Mouse (Mus musculus): ENCODE data around the gene Rapgef2.

Rapgef2 gene

DNA sequence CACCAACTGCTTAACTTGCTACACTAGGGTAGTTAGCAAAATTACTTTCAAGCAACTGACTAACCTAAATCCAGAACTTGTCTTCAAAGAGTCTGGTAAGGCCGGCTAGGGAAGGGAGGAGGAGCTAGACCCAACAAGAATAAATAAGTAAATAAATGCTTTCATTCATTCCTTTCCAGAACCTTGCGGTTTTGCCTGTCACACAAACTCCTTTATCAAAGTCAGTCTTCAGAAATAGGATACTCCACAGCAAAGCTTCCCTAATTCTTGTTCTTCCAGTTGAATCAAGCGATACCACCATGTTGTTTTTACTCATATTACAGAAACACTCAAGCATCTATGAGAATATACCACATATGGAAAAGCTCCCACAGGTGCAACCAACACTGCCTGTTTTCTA lies 2.3 kb downstream of the Rapgef2 start:
- DNase-seq (ENCODE audit: extremely low spot score, low read depth, low spot score), result no peak

DNA sequence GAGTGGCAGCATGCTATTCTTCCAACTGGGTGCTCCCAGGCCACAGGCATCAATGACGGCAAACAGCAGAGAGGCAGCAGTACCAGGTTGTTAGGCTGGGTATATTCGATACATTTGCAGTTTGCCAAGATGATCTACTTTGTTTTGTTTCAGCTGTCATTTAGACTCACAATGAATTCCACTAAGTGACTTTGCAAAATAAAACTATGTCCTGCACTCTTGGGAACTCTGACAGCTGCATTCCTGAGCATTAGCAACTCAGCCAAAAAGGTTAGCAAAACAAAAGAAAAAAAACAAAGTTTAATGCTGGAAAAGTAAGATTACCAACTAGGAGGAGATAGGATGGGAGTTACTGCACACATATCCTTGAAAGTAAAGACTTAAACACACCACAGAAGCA lies 3.3 kb downstream of the Rapgef2 start:
- no peak for DNase-seq (ENCODE audit: extremely low spot score, low read depth, low spot score)

DNA sequence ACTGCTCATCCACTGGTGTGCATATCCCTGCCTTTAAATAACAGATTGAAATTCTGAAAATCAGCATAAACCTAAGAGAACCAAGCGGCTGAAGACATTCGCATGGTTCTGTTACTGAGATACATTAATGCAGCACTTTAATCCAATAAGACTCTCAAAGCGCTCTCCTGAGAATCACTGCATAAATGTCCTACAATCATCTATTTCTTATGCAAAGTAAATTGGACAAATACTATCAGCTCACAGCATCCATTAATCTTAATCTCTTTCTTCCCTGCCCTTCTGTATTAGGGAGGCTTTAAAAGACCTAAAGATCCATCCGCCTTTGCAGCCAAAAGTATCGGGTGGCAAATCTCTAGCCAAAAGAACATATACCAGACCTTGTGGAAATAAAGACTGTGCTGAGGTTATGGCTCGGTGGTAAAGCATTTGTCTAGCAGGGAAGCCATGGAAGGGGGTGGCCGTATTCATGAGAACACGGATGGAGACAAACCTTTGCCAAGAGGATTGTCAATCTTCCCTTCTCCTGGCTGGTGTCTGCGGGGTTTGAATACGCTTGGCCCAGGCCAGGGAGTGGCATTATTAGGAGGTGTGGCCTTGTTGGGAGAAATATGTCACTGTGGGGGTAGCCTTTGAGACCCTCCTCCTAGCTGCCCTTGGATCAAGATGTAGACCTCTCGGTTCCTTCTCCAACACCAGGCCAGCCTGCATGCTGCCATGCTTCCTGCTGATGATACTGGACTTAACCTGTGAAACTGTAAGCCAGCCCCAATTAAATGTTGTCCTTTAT lies 10.3 kb downstream of the Rapgef2 start:
- DNase-seq (ENCODE audit: extremely low spot score, low read depth, low spot score), result no peak

DNA sequence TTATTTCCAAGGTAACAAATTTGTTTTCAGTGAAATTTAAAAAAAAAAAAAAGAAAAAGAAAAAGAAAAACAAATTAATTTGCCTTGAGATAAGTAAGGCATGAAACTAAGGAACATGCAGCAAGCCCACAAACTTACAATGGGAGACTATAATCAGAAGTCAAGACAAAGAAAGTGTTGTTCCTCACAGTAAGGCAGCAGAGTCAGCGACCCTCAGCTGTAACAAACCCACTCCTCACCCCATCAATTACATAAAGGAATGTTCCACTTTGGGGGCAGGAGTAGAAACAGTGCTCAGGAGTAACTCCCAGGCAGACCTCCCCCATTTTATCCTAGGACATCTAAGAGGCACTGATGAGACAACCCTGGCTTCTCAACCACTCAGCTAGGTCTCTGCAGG lies 13.0 kb downstream of the Rapgef2 start:
- no peak for DNase-seq (ENCODE audit: extremely low spot score, low read depth, low spot score)

DNA sequence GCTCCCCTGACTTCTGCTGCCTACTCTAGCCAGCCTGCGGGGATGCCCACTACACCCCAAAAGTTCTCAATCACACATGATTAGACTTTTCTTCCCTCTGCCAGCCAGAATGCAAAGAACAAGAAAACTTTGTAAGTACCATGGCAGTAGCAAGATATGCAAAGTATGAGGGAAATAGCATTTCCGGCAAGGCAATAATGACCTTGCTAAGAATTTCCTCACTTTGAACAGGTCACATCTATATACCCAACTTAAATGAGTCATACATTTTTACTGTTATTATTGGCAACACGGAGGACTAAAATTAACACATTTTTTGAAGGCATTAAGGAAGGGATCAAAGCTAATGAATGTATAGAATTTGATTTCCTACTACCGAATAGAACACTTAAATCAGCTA lies 13.4 kb downstream of the Rapgef2 start:
- no peak for DNase-seq (ENCODE audit: extremely low spot score, low read depth, low spot score)

DNA sequence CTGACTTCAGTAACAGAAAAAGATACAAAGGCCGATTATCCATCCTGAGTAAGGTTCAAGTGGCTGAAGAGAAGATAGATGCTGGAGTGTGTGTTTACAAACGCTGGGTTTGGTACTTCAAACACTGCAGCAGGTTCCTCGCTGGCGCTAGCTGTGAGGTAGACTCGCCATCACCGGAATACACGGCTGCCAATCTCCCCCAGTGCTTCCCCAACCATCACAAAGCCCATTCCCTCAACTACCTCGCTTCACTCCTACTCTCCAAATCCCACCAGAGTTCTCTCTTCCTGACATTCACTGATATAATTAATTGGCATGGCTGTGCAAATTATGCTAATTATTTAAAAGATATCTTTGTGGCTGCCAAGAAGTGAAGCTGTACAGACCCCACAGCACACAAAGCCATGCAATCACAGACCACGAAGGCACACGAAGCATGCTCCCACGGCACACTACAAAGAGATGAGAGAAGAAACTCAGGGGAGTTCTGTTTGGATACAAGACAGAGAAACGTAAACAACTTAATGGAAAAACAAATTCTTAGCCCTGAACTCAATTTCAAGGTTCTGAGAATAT lies 15.2 kb downstream of the Rapgef2 start:
- no peak for DNase-seq (ENCODE audit: extremely low spot score, low read depth, low spot score)

DNA sequence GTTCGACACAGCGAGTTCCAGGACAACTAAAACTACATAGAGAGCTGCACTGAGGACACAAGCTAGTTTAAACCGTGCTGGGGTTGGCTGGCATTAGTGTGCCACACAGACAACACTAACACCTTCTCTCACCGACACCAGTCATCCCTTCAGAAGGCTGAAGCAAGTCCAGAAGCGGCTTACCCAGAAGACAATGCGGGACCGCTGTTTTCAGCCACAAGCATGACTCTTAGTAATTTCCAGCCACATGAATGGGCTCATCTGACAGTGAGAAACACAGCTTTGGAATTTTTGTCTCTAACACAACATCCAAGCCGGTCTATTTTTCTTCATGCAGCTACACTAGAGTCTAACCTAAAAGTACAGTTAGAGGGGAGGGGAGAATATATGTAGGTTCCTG lies 16.4 kb downstream of the Rapgef2 start:
- no peak for DNase-seq (ENCODE audit: extremely low spot score, low read depth, low spot score)

DNA sequence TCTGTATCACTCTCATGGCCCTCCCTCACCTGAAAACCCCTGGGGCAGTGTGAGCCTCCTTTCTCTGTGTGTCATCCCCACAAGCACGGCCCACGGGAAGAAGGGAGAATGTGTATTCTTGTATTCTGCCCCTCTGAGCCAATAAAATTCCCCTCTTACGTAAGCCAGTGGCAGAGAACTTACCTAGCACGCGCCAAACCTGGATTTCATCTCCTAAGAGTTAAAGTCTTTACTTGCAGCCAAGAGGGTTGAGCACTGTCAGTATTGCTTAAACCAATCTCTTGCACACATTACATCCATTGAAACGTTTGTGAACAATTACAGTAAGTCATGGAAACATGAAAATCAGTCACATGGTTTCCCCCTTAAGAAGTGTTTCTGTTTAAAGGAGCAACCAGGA lies 19.3 kb downstream of the Rapgef2 start:
- DNase-seq (ENCODE audit: extremely low spot score, low read depth, low spot score), result no peak

DNA sequence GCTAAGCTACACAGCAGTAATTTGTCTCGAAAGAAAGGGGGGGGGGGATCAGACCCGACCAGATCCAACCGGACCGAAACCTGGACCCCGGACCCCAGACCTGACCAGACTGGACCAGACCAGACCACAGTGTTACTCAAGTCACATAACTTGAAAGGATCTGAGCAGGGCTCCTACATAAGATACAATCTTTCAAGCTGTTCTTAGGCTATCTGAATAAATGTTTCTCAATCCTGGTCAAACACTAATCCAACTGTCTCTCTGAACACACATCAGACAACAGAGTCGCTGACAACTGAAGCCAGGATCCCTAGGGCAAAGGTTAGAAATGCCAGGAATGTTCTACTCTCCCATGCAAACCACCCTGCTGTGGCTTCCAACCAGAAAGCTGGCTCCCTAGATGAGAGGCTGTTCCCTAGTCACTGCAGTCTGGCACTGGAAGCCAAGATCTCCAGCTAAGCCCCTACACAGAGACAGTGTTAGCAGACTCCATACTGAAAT lies 24.5 kb downstream of the Rapgef2 start:
- no peak for DNase-seq (ENCODE audit: extremely low spot score, low read depth, low spot score)

DNA sequence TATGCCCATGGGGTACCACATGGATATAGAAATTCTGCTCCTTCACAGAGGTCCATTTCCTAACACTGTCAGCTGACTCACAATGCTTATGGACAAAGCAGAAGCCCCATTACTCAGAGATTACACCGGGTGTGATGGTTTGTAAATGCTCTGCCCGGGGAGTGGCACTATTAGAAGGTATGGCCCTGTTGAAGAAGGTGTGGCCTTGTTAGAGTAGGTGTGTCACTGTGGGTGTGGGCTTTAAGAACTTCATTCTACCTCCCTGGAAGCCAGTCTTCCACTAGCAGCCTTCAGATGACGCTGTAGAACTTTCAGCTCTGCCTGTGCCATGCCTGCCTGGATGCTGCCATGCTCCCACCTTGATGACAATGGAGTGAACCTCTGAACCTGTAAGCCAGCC lies 32.3 kb downstream of the Rapgef2 start:
- no peak for DNase-seq (ENCODE audit: extremely low spot score, low read depth, low spot score)

DNA sequence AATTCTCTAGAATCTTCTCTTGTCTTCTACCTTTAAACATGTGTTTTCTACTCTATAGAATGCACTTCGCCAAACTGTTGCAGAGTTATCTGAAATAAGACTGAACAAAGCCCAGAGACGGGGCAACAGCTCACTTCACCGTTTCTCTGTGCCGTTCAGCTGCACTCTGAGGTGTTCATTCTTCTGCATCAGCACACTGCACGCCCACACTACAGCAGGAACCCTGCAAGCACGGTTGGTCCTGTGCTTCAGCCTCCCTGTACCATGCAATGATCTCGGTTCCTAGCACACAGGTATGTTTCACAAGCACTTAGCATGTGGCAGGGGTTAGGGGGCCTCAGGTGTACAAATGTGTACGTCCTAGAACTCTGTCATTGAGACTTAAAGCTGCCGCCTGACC lies 32.9 kb downstream of the Rapgef2 start:
- DNase-seq (ENCODE audit: extremely low spot score, low read depth, low spot score), result no peak

DNA sequence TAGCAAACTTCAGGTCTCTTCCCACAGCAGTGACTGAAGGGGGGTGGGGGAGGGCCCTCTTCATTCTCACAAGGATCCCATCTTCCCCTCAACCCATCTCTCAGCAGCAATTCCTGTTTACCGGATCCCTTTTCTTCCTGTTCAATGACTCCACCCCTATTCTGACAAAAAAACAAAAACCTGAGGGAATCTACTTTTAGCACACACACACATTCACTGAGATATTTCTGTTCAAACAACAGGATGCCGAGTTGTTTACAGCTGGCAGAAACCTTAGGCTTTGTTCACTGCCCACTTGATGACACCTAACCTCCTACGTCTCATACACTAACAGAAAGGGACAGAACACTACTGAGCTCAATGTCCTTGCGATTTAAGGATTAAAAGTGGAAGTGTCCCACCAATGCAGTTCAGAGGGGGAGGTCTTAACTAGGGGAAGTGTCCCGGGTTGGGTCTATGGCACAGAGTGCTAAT lies 33.4 kb downstream of the Rapgef2 start:
- no peak for DNase-seq (ENCODE audit: extremely low spot score, low read depth, low spot score)

DNA sequence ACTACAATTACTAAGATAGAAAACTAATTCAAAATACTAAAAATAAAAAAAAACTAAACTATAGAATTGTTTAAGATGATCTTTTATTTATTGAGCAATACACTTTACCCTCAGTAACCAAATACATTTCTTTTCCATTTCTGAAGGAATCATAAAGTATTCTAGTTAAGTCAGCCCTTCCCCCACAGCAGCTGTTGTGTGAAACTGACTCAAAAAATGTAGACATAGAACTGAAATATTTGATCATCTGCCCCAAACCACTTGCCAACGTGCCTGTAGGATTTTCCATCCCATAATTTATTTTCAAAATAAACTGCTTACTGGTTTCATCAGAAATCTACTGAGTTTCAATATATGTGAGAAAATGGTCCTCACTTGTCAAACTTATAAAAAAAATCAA lies 36.4 kb downstream of the Rapgef2 start:
- DNase-seq (ENCODE audit: extremely low spot score, low read depth, low spot score), result no peak

DNA sequence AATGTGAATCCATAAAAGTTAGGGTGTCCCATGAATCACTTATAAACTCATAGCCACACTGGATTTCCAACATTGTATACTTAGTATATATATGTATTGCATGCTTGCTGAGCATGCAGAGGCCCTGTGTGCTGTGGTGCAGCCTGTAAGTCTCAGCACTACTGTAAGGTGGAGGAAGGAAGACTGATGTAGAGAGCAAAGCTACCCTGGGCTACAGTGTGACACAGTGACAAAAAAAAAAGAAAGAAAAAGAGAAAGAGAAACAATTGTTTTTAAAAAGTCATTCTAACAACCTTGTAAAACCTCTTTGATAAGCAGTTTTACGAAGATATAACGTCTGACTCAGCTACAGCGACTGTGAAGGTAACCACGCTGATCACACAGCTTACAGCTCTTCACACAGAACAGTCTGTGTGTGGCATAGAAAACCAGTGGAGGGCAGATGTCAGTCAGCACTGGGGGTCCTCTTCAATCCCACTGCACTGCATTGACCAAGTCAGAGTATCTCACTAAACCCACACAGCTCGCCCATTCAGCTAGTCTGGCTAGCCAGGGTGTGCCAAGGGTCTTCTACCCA lies 37.6 kb downstream of the Rapgef2 start:
- no peak for DNase-seq (ENCODE audit: extremely low spot score, low read depth, low spot score)

DNA sequence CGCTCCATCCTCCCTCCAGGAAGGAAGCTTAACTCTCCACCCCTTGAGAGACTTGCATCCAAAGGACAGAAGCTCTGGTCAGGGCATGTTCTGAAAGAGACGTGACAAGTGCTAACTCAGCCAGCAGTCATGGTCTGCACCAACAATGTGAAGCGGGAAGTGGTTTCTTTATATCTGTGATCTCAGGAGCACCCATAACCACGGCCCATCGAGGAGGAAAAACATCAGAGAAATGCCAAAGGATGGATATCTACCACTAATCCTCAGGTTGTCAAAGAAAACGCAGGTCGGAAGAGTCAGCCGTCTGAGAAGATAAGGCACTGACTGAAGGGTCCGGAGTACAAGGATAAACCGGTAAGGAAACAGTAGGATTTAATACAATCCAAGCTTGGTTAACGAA lies 38.1 kb downstream of the Rapgef2 start:
- no peak for DNase-seq (ENCODE audit: extremely low spot score, low read depth, low spot score)

DNA sequence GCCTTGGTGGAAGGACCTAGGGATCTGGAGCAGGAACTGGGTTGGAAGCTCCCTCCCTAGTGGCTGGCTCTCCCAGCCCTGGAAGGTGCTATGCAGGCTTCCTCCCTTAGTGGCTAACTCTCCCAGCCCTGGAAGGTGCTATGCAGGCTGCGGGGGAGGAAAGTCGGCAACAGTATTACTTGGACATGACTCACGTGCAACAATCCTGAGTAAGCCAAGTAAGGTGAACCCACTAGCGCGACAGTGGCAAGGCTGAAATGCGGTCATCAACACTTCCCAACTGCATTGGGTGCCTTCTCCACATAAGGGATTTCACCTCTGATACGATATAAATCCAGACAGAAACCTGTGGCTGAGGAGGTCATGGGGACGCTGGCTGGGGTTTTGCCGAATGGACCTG lies 42.0 kb downstream of the Rapgef2 start:
- no peak for DNase-seq (ENCODE audit: extremely low spot score, low read depth, low spot score)

DNA sequence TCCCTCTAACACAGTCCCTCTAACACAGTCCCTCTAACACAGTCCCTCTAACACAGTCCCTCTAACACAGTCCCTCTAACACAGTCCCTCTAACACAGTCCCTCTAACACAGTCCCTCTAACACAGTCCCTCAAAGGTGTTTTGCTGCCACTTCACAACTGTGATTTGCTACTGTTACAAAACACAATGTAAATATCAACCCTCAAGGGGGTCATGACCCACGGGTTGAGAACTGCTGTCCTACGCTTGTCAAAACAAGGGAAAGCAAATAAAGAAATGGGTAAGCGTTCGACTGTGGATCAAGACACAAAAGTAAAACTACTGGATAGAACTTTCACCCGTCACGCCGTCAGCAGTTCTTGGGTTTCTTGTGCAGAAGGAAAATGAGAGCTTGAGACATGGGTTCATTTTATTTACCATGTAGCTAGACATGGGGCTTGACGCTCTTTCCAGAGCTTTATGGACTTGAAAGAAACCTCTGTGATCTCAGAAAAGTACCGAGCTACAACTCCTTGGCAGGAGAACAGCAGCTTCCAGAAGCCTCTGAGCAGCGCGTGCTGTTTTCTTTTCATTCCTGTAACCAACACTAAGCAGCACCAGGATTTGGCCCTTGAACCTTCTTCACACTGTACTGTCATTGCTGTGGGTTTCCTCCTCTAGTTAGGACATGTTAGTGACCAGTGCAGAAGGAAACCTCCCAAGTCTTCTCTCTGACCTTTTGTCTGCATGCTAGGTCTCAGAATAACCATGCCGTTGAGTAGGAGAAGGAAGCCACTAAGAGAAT lies 43.2 kb downstream of the Rapgef2 start:
- DNase-seq (ENCODE audit: extremely low spot score, low read depth, low spot score), result no peak

DNA sequence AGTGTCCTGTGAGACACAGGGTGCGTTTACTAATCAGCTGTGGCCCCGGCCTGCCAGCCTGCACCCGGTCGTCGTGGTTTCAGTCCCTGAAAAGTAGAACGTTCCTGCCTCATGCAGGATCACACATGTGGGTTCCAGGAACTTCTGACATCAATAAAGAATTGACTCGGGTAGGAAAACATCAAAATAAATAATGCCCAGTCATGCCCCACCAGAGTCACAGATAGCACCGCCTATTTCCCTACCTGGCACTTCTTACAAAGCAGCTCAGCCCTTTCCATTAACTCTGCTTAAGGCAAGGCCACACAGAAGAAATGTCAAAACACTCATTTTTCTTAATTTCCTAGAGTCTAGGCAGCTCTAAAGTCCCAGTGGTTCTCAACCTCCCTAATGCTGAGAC lies 44.0 kb downstream of the Rapgef2 start:
- DNase-seq (ENCODE audit: extremely low spot score, low read depth, low spot score), result no peak

DNA sequence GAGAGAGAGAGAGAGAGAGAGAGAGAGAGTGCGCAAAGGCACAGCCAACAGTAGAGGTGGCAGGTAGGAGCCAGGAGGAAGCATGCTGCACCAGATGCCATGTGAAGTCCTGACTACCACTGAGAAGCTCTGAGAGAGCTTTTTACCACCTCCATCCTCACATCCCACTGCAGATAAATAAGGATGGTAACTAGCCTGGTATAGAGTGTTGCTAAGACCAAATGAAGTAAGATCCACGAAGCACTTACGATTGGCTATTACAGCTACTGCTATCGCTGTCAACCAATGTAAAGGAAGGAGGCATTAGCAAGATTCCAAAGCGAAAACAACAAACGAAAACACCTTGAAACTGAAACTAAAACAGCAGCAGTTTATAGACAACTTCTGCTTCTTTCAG lies 47.3 kb downstream of the Rapgef2 start:
- DNase-seq (ENCODE audit: extremely low spot score, low read depth, low spot score), result no peak

DNA sequence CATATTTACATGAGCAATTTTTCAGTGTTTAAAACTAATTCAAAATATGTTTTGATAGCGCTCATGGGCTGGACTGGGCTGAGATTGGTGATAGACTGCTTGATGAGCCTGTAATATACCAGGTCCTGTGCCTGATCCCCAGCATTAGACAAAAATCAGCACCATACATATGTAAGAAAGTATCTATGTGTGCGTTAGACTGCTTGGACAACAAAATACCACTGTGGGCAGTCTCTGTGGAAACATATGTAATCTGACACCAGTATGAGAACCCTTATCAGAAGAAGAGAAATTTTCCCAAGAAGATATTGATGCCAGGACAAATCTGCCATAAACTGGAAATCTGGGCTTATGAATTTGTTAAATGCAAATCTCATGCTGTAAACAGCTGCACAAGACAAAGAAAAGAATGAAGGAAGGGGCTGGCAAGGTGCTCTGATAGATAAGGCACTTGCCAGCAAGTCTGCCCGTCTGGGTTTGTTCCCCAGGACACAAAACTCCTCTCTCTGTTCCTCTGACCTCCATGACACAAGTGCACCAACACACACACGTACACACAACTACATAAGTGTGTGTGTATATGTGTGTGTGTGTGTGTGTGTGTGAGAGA lies 47.8 kb downstream of the Rapgef2 start:
- DNase-seq (ENCODE audit: extremely low spot score, low read depth, low spot score), result no peak

Measured in hindlimb bud, embryonic 11.5 days (tissue).